Mouse (Mus musculus) G1E (cell line): ENCODE measurements around the gene Kcna7. TPM values are rescaled to one million over a fixed set of nuclear protein-coding genes. Genes with fewer than 3 reads are reported as not detected.
A peak's percentile ranks its signal among the peaks of the same experiment; 100 is the strongest.

Experiments used
- ATAC-seq: 2 replicates; pipeline ENCODE4 v1.8.0; 2016; ENCODE audit warnings: mild to moderate bottlenecking; ENCODE audit not compliant: insufficient number of reproducible peaks, poor library complexity, low FRiP score, severe bottlenecking; ENCODE audit errors: extremely low read depth
- DNase-seq: peaks from one replicate; pipeline ENCODE4 v3.0.0; 2012; ENCODE audit warnings: low spot score
- H3K27me3 ChIP-seq: 2 replicates; pipeline ENCODE4 v1.6.1; 2012; ENCODE audit warnings: mild to moderate bottlenecking, low read length, inconsistent platforms; ENCODE audit not compliant: insufficient read depth
- H3K36me3 ChIP-seq: replicated peaks from 2 replicates; pipeline ENCODE3; 2012; ENCODE audit warnings: mild to moderate bottlenecking, inconsistent platforms
- H3K4me1 ChIP-seq: 2 replicates; pipeline ENCODE4 v1.6.1; 2012; ENCODE audit warnings: low read depth, low read length, inconsistent platforms, mixed read lengths; ENCODE audit not compliant: insufficient read depth
- H3K4me3 ChIP-seq: 2 replicates; pipeline ENCODE4 v1.5.1; 2012; ENCODE audit warnings: low read depth, mild to moderate bottlenecking, inconsistent platforms, low read length, moderate library complexity, mixed read lengths
- H3K9me3 ChIP-seq: replicated peaks from 2 replicates; pipeline ENCODE4 v1.6.1; 2012; ENCODE audit warnings: inconsistent platforms
- CTCF ChIP-seq: IDR thresholded peaks from 2 replicates; pipeline ENCODE4 v1.5.1; 2012; ENCODE audit warnings: low read depth, low read length, inconsistent platforms, mixed read lengths
- GATA1 ChIP-seq: IDR thresholded peaks from 2 replicates; pipeline ENCODE4 v1.6.1; 2012; ENCODE audit warnings: borderline replicate concordance, low read length, inconsistent platforms, mixed read lengths
- GATA2 ChIP-seq: IDR thresholded peaks from 2 replicates; pipeline ENCODE4 v1.6.1; 2012; ENCODE audit warnings: low read depth, low read length, inconsistent platforms, borderline replicate concordance
- POLR2AphosphoS5 ChIP-seq: IDR thresholded peaks from 2 replicates; pipeline ENCODE4 v1.6.1; 2012; ENCODE audit warnings: low read depth, low read length, inconsistent platforms; ENCODE audit not compliant: insufficient replicate concordance
- TAL1 ChIP-seq: conservative IDR thresholded peaks from 2 replicates; pipeline ENCODE4 v1.6.1; 2012; ENCODE audit warnings: low read depth, low read length, inconsistent platforms, mixed read lengths
- polyA plus RNA-seq: library from polyadenylated mRNA; stranded (reverse); fragments of >175 nt; gene quantifications from 2 replicates; pipeline ENCODE4 v1.2.3, GENCODE M21; 2012
- total RNA-seq, 2 experiments: library from RNA; stranded (forward) in 1 of 2; stranded (reverse) in 1 of 2; fragments of 200-1000 nt in 1 of 2; fragments of >200 nt in 1 of 2; fragmentation: Nextera tagmentation in 1 of 2; gene quantifications; 2 replicates each; pipeline ENCODE4 v1.2.3; 2014 to 2017

The Kcna7 gene
- total and polyA plus RNA-seq, 3 experiments = 0.05 TPM; not detected in 2

- no peaks in the 10 kb centered on the region for H3K27me3 ChIP-seq
- H3K36me3 ChIP-seq = peaks cover 72% of the 10 kb centered on the region
- H3K4me1 ChIP-seq = peaks cover 77% of the 10 kb centered on the region
- DNase-seq = peak; percentile 95
- TF ChIP-seq TAL1 = no peak
- peak; percentile 87 for TF ChIP-seq CTCF
- no peaks in the 10 kb centered on the region for H3K9me3 ChIP-seq
- H3K4me3 ChIP-seq = peak within 1 kb of the TSS; percentile 73
- ATAC-seq = peak; percentile 93
Observed at GRCm38 (mm10) chr7:45434203-45435015, 29.0 kb downstream of the Kcna7 start, which contains the start of gene Gys1. TSS of gene Gys1 (plus strand) at chr7:45434844.

GRCm38 (mm10) chr7:45435038-45435437 is 29.6 kb downstream of the Kcna7 start:
- Histone ChIP-seq H3K4me1 (peaks cover 73% of the 10 kb centered on the region), H3K4me3 (peak overlapping the region; percentile 73), H3K9me3 (no peaks in the 10 kb centered on the region), H3K36me3 (peaks cover 72% of the 10 kb centered on the region), H3K27me3 (no peaks in the 10 kb centered on the region)
- TF ChIP-seq CTCF (no peak), POLR2AphosphoS5 (no peak), GATA2 (no peak), TAL1 (no peak), GATA1 (no peak)
- no peak for DNase-seq
- ATAC-seq = no peak

GRCm38 (mm10) chr7:45436444-45436843 is 31.0 kb downstream of the Kcna7 start:
- H3K4me3 ChIP-seq = no peak overlapping the region
- peaks cover 59% of the 10 kb centered on the region for H3K4me1 ChIP-seq
- no peaks in the 10 kb centered on the region for H3K9me3 ChIP-seq
- peaks cover 72% of the 10 kb centered on the region for H3K36me3 ChIP-seq
- ATAC-seq = no peak
- no peak for TF ChIP-seq CTCF
- H3K27me3 ChIP-seq = no peaks in the 10 kb centered on the region
- DNase-seq = no peak

- ATAC-seq (no peak), DNase-seq (no peak)
- H3K9me3 ChIP-seq = no peaks in the 10 kb centered on the region
- H3K27me3 ChIP-seq = no peaks in the 10 kb centered on the region
- H3K4me3 ChIP-seq = no peak overlapping the region
- peaks cover 53% of the 10 kb centered on the region for H3K4me1 ChIP-seq
- TF ChIP-seq GATA1 (no peak), TAL1 (no peak), CTCF (no peak), POLR2AphosphoS5 (no peak), GATA2 (no peak)
- peaks cover 72% of the 10 kb centered on the region for H3K36me3 ChIP-seq
Observed at GRCm38 (mm10) chr7:45437046-45437445, 31.6 kb downstream of the Kcna7 start.

- Histone ChIP-seq H3K4me1 (peaks cover 46% of the 10 kb centered on the region), H3K4me3 (no peak within 1 kb of the TSS), H3K36me3 (peaks cover 71% of the 10 kb centered on the region), H3K9me3 (no peaks in the 10 kb centered on the region), H3K27me3 (no peaks in the 10 kb centered on the region)
- ATAC-seq = no peak
- DNase-seq = no peak
- TF ChIP-seq POLR2AphosphoS5 = no peak
- TF ChIP-seq CTCF = no peak
- TF ChIP-seq GATA1 = no peak
- no peak for TF ChIP-seq GATA2
- no peak for TF ChIP-seq TAL1
Observed at GRCm38 (mm10) chr7:45437521-45438276, 32.2 kb downstream of the Kcna7 start, which contains the start of gene Ruvbl2. TSS of gene Ruvbl2 (minus strand) at chr7:45438096.

- Histone ChIP-seq H3K9me3 (no peaks in the 10 kb centered on the region), H3K27me3 (no peaks in the 10 kb centered on the region), H3K4me3 (no peak overlapping the region), H3K4me1 (peaks cover 39% of the 10 kb centered on the region), H3K36me3 (peaks cover 89% of the 10 kb centered on the region)
- ATAC-seq (peak; percentile 78), DNase-seq (no peak)
- TF ChIP-seq TAL1 = peak; percentile 66; the same call in 1 of the 2 replicates
- TF ChIP-seq POLR2AphosphoS5 = no peak
Observed at GRCm38 (mm10) chr7:45443526-45444420, 38.3 kb downstream of the Kcna7 start.
